14 mouse cellular contexts compared by ENCODE assay signal in the genomic region with DNA sequence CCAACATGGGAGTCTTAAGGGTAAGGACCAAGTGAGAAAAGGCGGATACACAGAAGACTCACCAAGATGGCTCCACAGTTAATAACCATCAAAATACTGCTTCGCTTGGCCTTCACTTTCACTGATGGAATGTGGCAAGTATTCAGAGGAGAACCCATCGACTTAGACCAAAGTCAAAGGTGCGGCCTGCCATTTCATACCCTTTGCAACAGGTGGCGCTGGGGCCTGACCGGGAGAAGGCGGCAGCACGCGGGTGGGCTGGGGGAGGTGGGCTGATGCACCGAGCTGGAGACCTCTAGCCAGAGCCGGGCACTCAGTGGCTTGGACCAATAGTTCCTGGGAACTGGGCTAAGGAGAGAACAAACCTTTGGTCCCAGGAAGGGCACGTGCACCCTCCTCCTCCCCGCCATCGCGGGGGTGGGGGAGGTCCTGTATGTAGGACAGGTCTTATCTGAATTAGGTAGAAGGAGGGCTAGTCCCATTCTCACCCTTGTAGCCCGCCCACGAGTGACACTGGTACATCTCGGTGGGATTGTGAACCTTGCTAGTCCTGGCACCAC. TPM values are rescaled to one million over a fixed set of nuclear protein-coding genes. Genes with fewer than 3 reads are reported as not detected.
DNase-seq lines count a peak whose midpoint lies in the region; ATAC-seq and TF ChIP-seq lines count a peak whose summit lies in the region.
"Had no signal": no experiment of that assay in that cellular context is flagged by ENCODE, and none has a peak within 500 bp of the region (broad histone marks: within the 10 kb centered on the region; RNA-seq: fewer than 3 reads in every experiment).

No protein-coding gene starts in this region.

- no peak for DNase-seq in forebrain, embryonic 10.5 days (ENCODE audit: extremely low spot score, low spot score)
- DNase-seq in kidney, postnatal 0 days (ENCODE audit: low spot score) = no peak
- DNase-seq in kidney, adult 9 months = no peak
- peak; percentile 72 for DNase-seq in ES-CJ7 (ENCODE audit: low read depth, low spot score)
- no peak for DNase-seq in hindbrain, postnatal 0 days (ENCODE audit: low spot score)
- DNase-seq in cerebellum, adult 11-12 months = no peak
- DNase-seq: cerebellum, adult 18-20 months; heart, postnatal 10 days; kidney, adult 2 months; layer of hippocampus, adult 9-11 months; right cerebral cortex, postnatal 25 days had no signal

- H3K4me3 ChIP-seq in forebrain, embryonic 10.5 days = peak overlapping the region; percentile 43
- H3K4me3 ChIP-seq in forebrain, embryonic 16.5 days (replicated peaks; ENCODE audit: low read length) = no peak overlapping the region
- H3K4me3 ChIP-seq in kidney, postnatal 0 days (replicated peaks; ENCODE audit: low read depth, low read length) = no peak overlapping the region
- no peak overlapping the region for H3K4me3 ChIP-seq in hindbrain, postnatal 0 days (ENCODE audit: low read length)

- 34% methylated on average over 18 of the region's 18 CpGs for WGBS in forebrain, embryonic 10.5 days
- WGBS in forebrain, embryonic 16.5 days = 51% methylated on average over 18 of the region's 18 CpGs
- 55% methylated on average over 18 of the region's 18 CpGs for WGBS in kidney, postnatal 0 days
- WGBS in hindbrain, postnatal 0 days = 55% methylated on average over 18 of the region's 18 CpGs

- H3K9ac ChIP-seq in forebrain, embryonic 16.5 days (replicated peaks; ENCODE audit: low read depth, low read length) = no peak overlapping the region
- no peak overlapping the region for H3K9ac ChIP-seq in kidney, postnatal 0 days (ENCODE audit: low read depth, low read length)
- H3K9ac ChIP-seq in hindbrain, postnatal 0 days (replicated peaks; ENCODE audit: low read length) = no peak overlapping the region

- H3K9me3 ChIP-seq in forebrain, embryonic 10.5 days = peaks cover 32% of the 10 kb centered on the region
- H3K9me3 ChIP-seq in forebrain, embryonic 16.5 days (ENCODE audit: control insufficient read depth, low read length) = peaks cover 16% of the 10 kb centered on the region
- H3K9me3 ChIP-seq in kidney, postnatal 0 days (replicated peaks; ENCODE audit: low read length) = peaks cover 15% of the 10 kb centered on the region
- H3K9me3 ChIP-seq in hindbrain, postnatal 0 days (ENCODE audit: low read length) = 0 out of 2 replicates have a peak, but pooled peaks cover under 1% of the 10 kb centered on the region

- H3K4me2 ChIP-seq in forebrain, embryonic 16.5 days (ENCODE audit: low read length) = no peak overlapping the region
- no peak overlapping the region for H3K4me2 ChIP-seq in kidney, postnatal 0 days (ENCODE audit: low read length)
- H3K4me2 ChIP-seq in hindbrain, postnatal 0 days (ENCODE audit: low read depth, low read length) = no peak overlapping the region

- peak overlapping the region; percentile 92 for H3K27ac ChIP-seq in forebrain, embryonic 10.5 days
- H3K27ac ChIP-seq in forebrain, embryonic 16.5 days (ENCODE audit: low read length) = no peak overlapping the region
- no peak overlapping the region for H3K27ac ChIP-seq in kidney, postnatal 0 days
- no peak overlapping the region for H3K27ac ChIP-seq in hindbrain, postnatal 0 days

- H3K36me3 ChIP-seq in forebrain, embryonic 10.5 days (replicated peaks) = peaks cover 12% of the 10 kb centered on the region
- no peaks in the 10 kb centered on the region for H3K36me3 ChIP-seq in forebrain, embryonic 16.5 days (ENCODE audit: control insufficient read depth, insufficient read depth)
- H3K36me3 ChIP-seq in kidney, postnatal 0 days (ENCODE audit: insufficient read depth, low read length) = no peaks in the 10 kb centered on the region
- H3K36me3 ChIP-seq in hindbrain, postnatal 0 days (ENCODE audit: insufficient read depth, low read length) = no peaks in the 10 kb centered on the region
- H3K36me3 ChIP-seq: G1E had no signal

- no peaks in the 10 kb centered on the region for H3K27me3 ChIP-seq in forebrain, embryonic 10.5 days (ENCODE audit: poor library complexity, severe bottlenecking)
- H3K27me3 ChIP-seq in forebrain, embryonic 16.5 days (replicated peaks; ENCODE audit: control insufficient read depth, insufficient read depth, low read length) = no peaks in the 10 kb centered on the region
- H3K27me3 ChIP-seq in kidney, postnatal 0 days (ENCODE audit: insufficient read depth, low read length) = no peaks in the 10 kb centered on the region
- H3K27me3 ChIP-seq in hindbrain, postnatal 0 days (ENCODE audit: insufficient read depth, low read length) = no peaks in the 10 kb centered on the region

- no peak; the same call in 1 of the 2 replicates for TF ChIP-seq CTCF in kidney, postnatal 0 days (IDR thresholded peaks at IDR 0.05; ENCODE audit: low read depth)
- TF ChIP-seq CTCF in hindbrain, postnatal 0 days (IDR thresholded peaks at IDR 0.05; ENCODE audit: low read depth) = peak; percentile 12; the same call in 1 of the 2 replicates

- no peak for ATAC-seq in forebrain, embryonic 16.5 days
- ATAC-seq in kidney, postnatal 0 days (replicated peaks; ENCODE audit: low FRiP score, low read depth) = 0 out of 2 replicates have a peak, but pooled peaks have one; percentile 15
- no peak for ATAC-seq in hindbrain, postnatal 0 days
- no peak for ATAC-seq in megakaryocyte, adult 5-6 weeks (ENCODE audit: poor library complexity, severe bottlenecking)

- peaks cover 66% of the 10 kb centered on the region for H3K4me1 ChIP-seq in forebrain, embryonic 10.5 days
- peaks cover 6% of the 10 kb centered on the region for H3K4me1 ChIP-seq in forebrain, embryonic 16.5 days (replicated peaks; ENCODE audit: control insufficient read depth, insufficient read depth, low read length)
- peaks cover 9% of the 10 kb centered on the region; the same call in 1 of the 2 replicates for H3K4me1 ChIP-seq in kidney, postnatal 0 days (replicated peaks; ENCODE audit: insufficient read depth, low read length)
- H3K4me1 ChIP-seq in hindbrain, postnatal 0 days (ENCODE audit: insufficient read depth, low read length) = no peaks in the 10 kb centered on the region

RNA-seq across cellular contexts. Expression of a gene that starts 9.3 kb away (rescaled TPM):
- polyA plus RNA-seq in forebrain, embryonic 10.5 days (2016; fragmentation: Nextera tagmentation; extraction: Ambion mirVana) = 2,195 and 2,268 TPM in 2 replicates
- polyA plus RNA-seq in forebrain, embryonic 16.5 days (2015; fragmentation: Nextera tagmentation; extraction: Ambion mirVana) = 283 and 328 TPM in 2 replicates
- polyA plus RNA-seq in kidney, postnatal 0 days (2015; fragmentation: Nextera tagmentation; extraction: Ambion mirVana) = 1,049 and 1,099 TPM in 2 replicates
- total RNA-seq in hindbrain, postnatal 0 days (2014; rRNA removed) = 237 and 326 TPM in 2 replicates
- 152 and 154 TPM in 2 replicates for polyA plus RNA-seq in hindbrain, postnatal 0 days (2015; fragmentation: Nextera tagmentation; extraction: Ambion mirVana)
- total RNA-seq in megakaryocyte, adult 5-6 weeks (2015) = not detected in 2 replicates
- total RNA-seq in megakaryocyte, adult 5-6 weeks (2017) = 0.07 and 0.20 TPM in 2 replicates

RNA-seq across cellular contexts. Expression of a gene that starts 39.1 kb away (rescaled TPM):
- polyA plus RNA-seq in forebrain, embryonic 10.5 days (2016; fragmentation: Nextera tagmentation; extraction: Ambion mirVana) = 15.9 and 22.1 TPM in 2 replicates
- polyA plus RNA-seq in forebrain, embryonic 16.5 days (2015; fragmentation: Nextera tagmentation; extraction: Ambion mirVana) = 15.2 and 15.3 TPM in 2 replicates
- 11.9 and 12.1 TPM in 2 replicates for polyA plus RNA-seq in kidney, postnatal 0 days (2015; fragmentation: Nextera tagmentation; extraction: Ambion mirVana)
- 6.1 and 9.8 TPM in 2 replicates for total RNA-seq in hindbrain, postnatal 0 days (2014; rRNA removed)
- 8.2 TPM in 2 replicates for polyA plus RNA-seq in hindbrain, postnatal 0 days (2015; fragmentation: Nextera tagmentation; extraction: Ambion mirVana)
- 3.5 and 6.0 TPM in 2 replicates for total RNA-seq in megakaryocyte, adult 5-6 weeks (2015)
- total RNA-seq in megakaryocyte, adult 5-6 weeks (2017) = 2.0 and 3.1 TPM in 2 replicates
